Mouse (Mus musculus) hindbrain, embryonic 15.5 days (tissue): ENCODE data around the gene Tmem59l. TPM values are rescaled to one million over a fixed set of nuclear protein-coding genes. Genes with fewer than 3 reads are reported as not detected.

ENCODE experiments used
- ATAC-seq: fragments of 200-750 bp; cut with Nextera tagmentation; 2 replicates; pipeline ENCODE4 v1.8.0; 2017; ENCODE audit warnings: low read depth, moderate number of reproducible peaks, moderate TSS enrichment; ENCODE audit not compliant: low FRiP score
- H3K27ac ChIP-seq: fragments of 300-500 bp; sonication (generic); replicated peaks from 2 replicates; pipeline ENCODE4 v1.5.1; 2015; ENCODE audit warnings: mild to moderate bottlenecking, inconsistent platforms
- H3K27me3 ChIP-seq: fragments of 300-500 bp; sonication (generic); 2 replicates; pipeline ENCODE4 v1.6.1; 2015; ENCODE audit warnings: control low read depth, inconsistent platforms
- H3K36me3 ChIP-seq: fragments of 300-500 bp; sonication (generic); 2 replicates; pipeline ENCODE4 v1.6.1; 2015; ENCODE audit warnings: control low read depth, inconsistent platforms
- H3K4me1 ChIP-seq: fragments of 300-500 bp; sonication (generic); replicated peaks from 2 replicates; pipeline ENCODE4 v1.6.1; 2015; ENCODE audit warnings: control low read depth, inconsistent platforms
- H3K4me2 ChIP-seq: fragments of 300-500 bp; sonication (generic); 2 replicates; pipeline ENCODE4 v1.6.1; 2015; ENCODE audit warnings: moderate library complexity, mild to moderate bottlenecking, inconsistent platforms
- H3K4me3 ChIP-seq: fragments of 300-500 bp; sonication (generic); 2 replicates; pipeline ENCODE4 v1.5.1; 2015; ENCODE audit warnings: mild to moderate bottlenecking, inconsistent platforms
- H3K9ac ChIP-seq: fragments of 300-500 bp; sonication (generic); 2 replicates; pipeline ENCODE4 v1.6.1; 2015; ENCODE audit warnings: inconsistent platforms
- H3K9me3 ChIP-seq: fragments of 300-500 bp; sonication (generic); 2 replicates; pipeline ENCODE4 v1.6.1; 2016; ENCODE audit warnings: control low read depth, inconsistent platforms
- WGBS: fragments of 180-500 bp; shearing (Covaris S2); methylation state at CpG from one replicate; pipeline ENCODE4 v1.1.7; 2015; 5-methylcytosine and 5-hydroxymethylcytosine counted together
- polyA plus RNA-seq: library from polyadenylated mRNA; unstranded; fragments of >200 nt; fragmentation: Nextera tagmentation; extraction: Ambion mirVana; gene quantifications from 2 replicates; pipeline ENCODE4 v1.2.1, GENCODE M21; 2015

Tmem59l gene
- polyA plus RNA-seq, 1 experiment from 2014 or later, result 145 TPM

GRCm38 (mm10) chr8:70505698-70506327 lies 18.7 kb upstream of the Tmem59l start:
- Histone ChIP-seq H3K27ac (peak overlapping the region; percentile 95), H3K27me3 (peaks cover 29% of the 10 kb centered on the region), H3K4me3 (peak overlapping the region; percentile 70), H3K4me2 (peak overlapping the region; percentile 80), H3K9ac (peak overlapping the region; percentile 84), H3K4me1 (peaks cover 64% of the 10 kb centered on the region), H3K9me3 (no peaks in the 10 kb centered on the region), H3K36me3 (peaks cover 15% of the 10 kb centered on the region)
- WGBS, result 36% methylated on average over 32 of the region's 32 CpGs
- ATAC-seq, result peak; percentile 13

DNA sequence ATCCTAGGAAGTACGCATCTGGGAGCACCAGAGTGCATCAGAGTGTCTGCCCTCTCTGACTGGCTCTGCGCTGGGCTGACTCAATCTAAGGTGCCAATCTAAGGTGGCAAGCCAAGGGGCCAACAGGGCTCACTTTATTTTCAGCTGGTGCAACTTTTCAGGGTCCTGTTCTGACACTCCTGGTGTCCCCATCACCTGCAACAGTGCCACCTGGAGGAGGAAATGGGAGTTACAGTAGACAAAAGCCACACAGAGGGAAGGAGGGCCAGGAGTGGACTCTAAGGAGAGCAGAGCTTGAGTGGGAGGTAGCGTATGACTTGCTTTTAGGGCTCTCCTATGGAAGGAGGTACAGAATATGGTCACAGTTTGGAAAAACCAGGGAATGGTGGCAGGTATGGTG lies 17.7 kb upstream of the Tmem59l start:
- 0 out of 2 replicates have a peak overlapping the region, but pooled peaks have one; percentile 21 for H3K27ac ChIP-seq
- H3K4me3 ChIP-seq, result peak overlapping the region; percentile 70; the same call in 1 of the 2 replicates

GRCm38 (mm10) chr8:70504291-70504716 lies 17.1 kb upstream of the Tmem59l start:
- H3K27ac ChIP-seq, result peak overlapping the region; percentile 21; the same call in 1 of the 2 replicates
- H3K9me3 ChIP-seq, result no peaks in the 10 kb centered on the region
- ATAC-seq, result no peak
- H3K4me3 ChIP-seq, result no peak overlapping the region
- peaks cover 15% of the 10 kb centered on the region for H3K36me3 ChIP-seq
- 0 out of 2 replicates have a peak overlapping the region, but pooled peaks have one; percentile 80 for H3K4me2 ChIP-seq
- 0 out of 2 replicates have a peak overlapping the region, but pooled peaks have one; percentile 11 for H3K9ac ChIP-seq
- H3K27me3 ChIP-seq, result peaks cover 44% of the 10 kb centered on the region
- peaks cover 61% of the 10 kb centered on the region for H3K4me1 ChIP-seq
- WGBS, result 36% methylated on average over 16 of the region's 16 CpGs

More for the DNA sequence above, 17.7 kb upstream of the Tmem59l start:
- H3K4me1 ChIP-seq, result peaks cover 65% of the 10 kb centered on the region
- H3K9me3 ChIP-seq, result no peaks in the 10 kb centered on the region
- WGBS, result 73% methylated on average over 3 of the region's 3 CpGs
- H3K36me3 ChIP-seq, result peaks cover 15% of the 10 kb centered on the region
- H3K27me3 ChIP-seq, result peaks cover 38% of the 10 kb centered on the region
- no peak for ATAC-seq
- peak overlapping the region; percentile 80 for H3K4me2 ChIP-seq
- no peak overlapping the region for H3K9ac ChIP-seq

GRCm38 (mm10) chr8:70503062-70503750 lies 16.0 kb upstream of the Tmem59l start:
- 14% methylated on average over 46 of the region's 46 CpGs for WGBS
- Histone ChIP-seq H3K9ac (no peak overlapping the region), H3K4me1 (peaks cover 51% of the 10 kb centered on the region), H3K4me2 (no peak overlapping the region), H3K9me3 (no peaks in the 10 kb centered on the region), H3K4me3 (no peak overlapping the region), H3K27me3 (peaks cover 55% of the 10 kb centered on the region), H3K36me3 (peaks cover 8% of the 10 kb centered on the region), H3K27ac (no peak overlapping the region)
- no peak for ATAC-seq

DNA sequence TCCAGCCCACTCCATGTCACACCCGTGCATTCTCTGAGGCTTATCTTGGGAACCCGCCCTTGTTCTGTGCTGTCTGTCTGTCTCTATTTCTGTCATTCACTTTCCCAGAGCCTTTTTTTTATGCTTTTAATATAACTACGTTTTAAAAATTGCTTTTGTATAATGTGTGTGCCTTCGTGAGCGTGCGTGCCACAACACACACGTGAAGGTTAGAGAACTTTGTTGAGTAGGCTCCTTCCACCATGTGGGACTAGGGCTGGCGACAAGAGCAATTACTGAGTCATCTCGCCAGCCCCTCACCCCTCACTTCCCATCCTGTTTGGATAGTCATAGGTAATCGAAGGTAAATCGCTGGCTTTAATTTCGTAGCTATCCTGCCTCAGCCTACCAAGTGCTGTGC lies 15.4 kb upstream of the Tmem59l start:
- no peak for ATAC-seq
- Histone ChIP-seq H3K27me3 (peaks cover 61% of the 10 kb centered on the region), H3K4me1 (peaks cover 51% of the 10 kb centered on the region)

DNA sequence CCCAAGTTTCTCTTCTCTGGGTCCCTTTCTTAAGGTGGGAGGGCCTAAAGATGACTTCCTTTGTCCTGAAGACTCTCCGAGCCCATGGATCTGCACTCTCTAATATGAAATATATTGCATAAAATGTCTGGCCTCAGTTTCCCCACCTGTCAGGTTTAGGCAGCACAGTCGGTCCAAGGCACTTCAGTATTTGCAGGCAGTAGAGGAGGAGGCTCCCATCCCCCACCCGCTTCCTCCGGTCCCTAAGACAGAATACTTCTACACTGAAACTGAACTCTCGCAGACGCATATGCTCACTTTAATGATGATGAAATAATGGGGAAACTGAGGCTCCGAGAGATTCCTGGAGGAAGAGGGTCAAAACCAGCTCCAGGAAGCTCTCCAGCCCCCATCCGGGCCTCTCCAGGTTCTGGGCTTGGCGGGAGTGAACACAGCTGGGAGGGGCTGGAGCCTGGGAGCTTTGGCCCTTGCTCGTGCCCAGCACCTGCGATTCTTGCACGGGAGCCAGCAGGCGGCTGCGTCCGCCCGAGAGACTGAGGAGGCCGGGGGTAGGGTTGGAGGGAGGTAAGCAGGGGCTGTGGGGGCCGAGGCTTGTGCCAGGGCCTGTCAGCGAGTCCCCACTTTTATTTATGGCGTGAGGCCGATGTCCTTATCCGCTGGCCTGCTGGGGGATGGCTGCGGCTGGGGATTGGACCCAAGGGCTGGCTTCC lies 14.8 kb upstream of the Tmem59l start:
- H3K9me3 ChIP-seq, result no peaks in the 10 kb centered on the region
- no peak overlapping the region for H3K27ac ChIP-seq
- H3K4me3 ChIP-seq, result no peak overlapping the region
- 13% methylated on average over 23 of the region's 23 CpGs for WGBS
- H3K4me2 ChIP-seq, result 0 out of 2 replicates have a peak overlapping the region, but pooled peaks have one; percentile 0
- no peak for ATAC-seq
- H3K4me1 ChIP-seq, result peaks cover 50% of the 10 kb centered on the region
- H3K27me3 ChIP-seq, result peaks cover 67% of the 10 kb centered on the region
- H3K9ac ChIP-seq, result 0 out of 2 replicates have a peak overlapping the region, but pooled peaks have one; percentile 3
- no peaks in the 10 kb centered on the region for H3K36me3 ChIP-seq

More for the DNA sequence above, 15.4 kb upstream of the Tmem59l start:
- Histone ChIP-seq H3K9ac (no peak overlapping the region), H3K9me3 (no peaks in the 10 kb centered on the region), H3K36me3 (peaks cover 3% of the 10 kb centered on the region; the same call in 1 of the 2 replicates), H3K27ac (no peak overlapping the region), H3K4me3 (no peak overlapping the region), H3K4me2 (0 out of 2 replicates have a peak overlapping the region, but pooled peaks have one; percentile 0)
- 38% methylated on average over 12 of the region's 12 CpGs for WGBS

DNA sequence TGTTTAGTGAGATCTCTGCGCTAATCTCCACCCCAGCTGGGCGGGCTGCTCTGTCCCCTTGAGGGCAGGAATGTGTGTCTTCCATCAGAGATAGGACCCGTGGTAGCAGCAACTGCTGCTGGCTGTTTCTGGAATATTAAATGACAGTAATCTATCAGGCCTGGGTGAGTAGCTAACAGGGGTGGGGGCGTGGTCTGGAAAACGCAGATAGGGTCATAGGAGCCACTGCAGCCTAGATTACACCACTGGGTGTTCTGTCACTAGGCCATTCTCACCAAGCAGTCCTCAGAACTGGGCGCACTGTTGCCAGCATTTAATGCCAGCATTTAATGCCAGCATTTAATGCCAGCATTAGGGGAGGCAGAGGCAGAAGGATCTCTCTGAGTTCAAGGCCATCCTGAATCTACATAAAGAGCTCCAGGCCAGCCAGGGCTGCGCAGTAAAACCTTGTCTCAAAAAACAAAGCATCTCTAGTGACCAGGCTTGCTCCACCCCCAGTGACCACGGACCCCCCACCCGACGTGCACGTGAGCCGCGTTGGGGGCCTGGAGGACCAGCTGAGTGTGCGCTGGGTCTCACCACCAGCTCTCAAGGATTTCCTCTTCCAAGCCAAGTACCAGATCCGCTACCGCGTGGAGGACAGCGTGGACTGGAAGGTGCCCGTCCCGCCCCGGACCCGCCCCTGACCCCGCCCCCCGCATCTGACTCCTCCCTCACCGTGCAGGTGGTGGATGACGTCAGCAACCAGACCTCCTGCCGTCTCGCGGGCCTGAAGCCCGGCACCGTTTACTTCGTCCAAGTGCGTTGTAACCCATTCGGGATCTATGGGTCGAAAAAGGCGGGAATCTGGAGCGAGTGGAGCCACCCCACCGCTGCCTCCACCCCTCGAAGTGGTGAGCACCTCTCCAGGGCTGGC lies 13.5 kb upstream of the Tmem59l start:
- peaks cover 80% of the 10 kb centered on the region for H3K27me3 ChIP-seq
- 0 out of 2 replicates have a peak, but pooled peaks have one; percentile 4 for ATAC-seq
- no peak overlapping the region for H3K27ac ChIP-seq
- peak overlapping the region; percentile 21 for H3K4me3 ChIP-seq
- H3K4me2 ChIP-seq, result peak overlapping the region; percentile 39
- peaks cover 45% of the 10 kb centered on the region for H3K4me1 ChIP-seq
- 8% methylated on average over 38 of the region's 39 CpGs for WGBS
- no peak overlapping the region for H3K9ac ChIP-seq
- no peaks in the 10 kb centered on the region for H3K36me3 ChIP-seq
- no peaks in the 10 kb centered on the region for H3K9me3 ChIP-seq

GRCm38 (mm10) chr8:70495771-70496062 lies 8.6 kb upstream of the Tmem59l start:
- peak overlapping the region; percentile 14; the same call in 1 of the 2 replicates for H3K4me2 ChIP-seq

GRCm38 (mm10) chr8:70495001-70495770 lies 8.0 kb upstream of the Tmem59l start:
- Histone ChIP-seq H3K4me3 (no peak overlapping the region), H3K27ac (no peak overlapping the region), H3K27me3 (peaks cover 99% of the 10 kb centered on the region), H3K9ac (no peak overlapping the region), H3K36me3 (no peaks in the 10 kb centered on the region), H3K9me3 (no peaks in the 10 kb centered on the region), H3K4me2 (peak overlapping the region; percentile 14; the same call in 1 of the 2 replicates), H3K4me1 (peaks cover 42% of the 10 kb centered on the region)
- no peak; the same call in 1 of the 2 replicates for ATAC-seq
- WGBS, result 3% methylated on average over 19 of the region's 21 CpGs

More at GRCm38 (mm10) chr8:70495771-70496062, 8.6 kb upstream of the Tmem59l start:
- Histone ChIP-seq H3K9me3 (no peaks in the 10 kb centered on the region), H3K9ac (no peak overlapping the region), H3K4me1 (peaks cover 40% of the 10 kb centered on the region), H3K36me3 (no peaks in the 10 kb centered on the region), H3K27ac (no peak overlapping the region), H3K4me3 (no peak overlapping the region), H3K27me3 (peaks cover 99% of the 10 kb centered on the region)
- no peak for ATAC-seq
- WGBS, result 10% methylated on average over 12 of the region's 12 CpGs

DNA sequence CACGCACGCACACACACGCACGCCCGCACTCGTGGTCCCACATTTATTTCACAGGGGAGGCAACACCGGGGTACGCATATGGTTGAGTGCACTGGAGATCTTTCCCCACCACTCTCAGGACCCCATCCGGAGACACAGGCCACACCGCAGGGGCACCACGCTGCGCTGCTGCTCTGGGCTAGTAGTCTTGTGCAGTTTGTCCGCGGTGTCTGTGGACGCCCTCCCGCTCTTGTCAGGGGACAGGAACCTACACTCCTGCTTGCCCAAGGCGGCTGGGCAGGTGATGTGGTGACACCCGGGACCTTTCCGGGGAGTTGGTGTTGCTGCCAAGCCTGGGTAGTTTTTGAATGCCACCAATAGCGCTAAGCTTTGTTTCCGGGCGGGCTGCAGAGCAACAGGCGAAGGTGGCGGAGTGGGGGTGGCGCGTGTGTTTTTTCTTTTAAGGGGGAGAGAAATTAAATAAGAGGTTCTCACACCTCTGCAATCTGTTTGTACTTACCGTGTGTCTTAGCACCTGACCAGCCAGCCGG lies 7.3 kb upstream of the Tmem59l start:
- no peaks in the 10 kb centered on the region for H3K9me3 ChIP-seq
- H3K36me3 ChIP-seq, result no peaks in the 10 kb centered on the region
- ATAC-seq, result no peak
- peak overlapping the region; percentile 37 for H3K4me3 ChIP-seq
- 2% methylated on average over 28 of the region's 28 CpGs for WGBS
- no peak overlapping the region for H3K9ac ChIP-seq
- H3K27ac ChIP-seq, result no peak overlapping the region
- H3K4me1 ChIP-seq, result peaks cover 46% of the 10 kb centered on the region
- H3K27me3 ChIP-seq, result peaks cover 98% of the 10 kb centered on the region
- H3K4me2 ChIP-seq, result peak overlapping the region; percentile 76
